Mouse (Mus musculus) thymus, adult 2 months (tissue): ENCODE measurements around the gene Cks1b. TPM values are rescaled to one million over a fixed set of nuclear protein-coding genes. Genes with fewer than 3 reads are reported as not detected.

ENCODE experiments used
- DNase-seq: peaks from one replicate; pipeline ENCODE4 v3.0.0; 2021
- H3K27ac ChIP-seq: fragments of 200-500 bp; 2 replicates; pipeline ENCODE4 v1.5.1; 2012; ENCODE audit warnings: low read length, control low read depth; ENCODE audit not compliant: control insufficient read depth, insufficient read depth
- H3K27me3 ChIP-seq: fragments of 200-500 bp; 2 replicates; pipeline ENCODE4 v1.6.1; 2012; ENCODE audit warnings: mild to moderate bottlenecking, low read length, moderate library complexity, mixed read lengths; ENCODE audit not compliant: control insufficient read depth, insufficient read depth
- H3K36me3 ChIP-seq: fragments of 200-500 bp; 2 replicates; pipeline ENCODE4 v1.6.1; 2012; ENCODE audit warnings: mild to moderate bottlenecking, low read length, moderate library complexity; ENCODE audit not compliant: control insufficient read depth, insufficient read depth
- H3K4me1 ChIP-seq: fragments of 200-500 bp; replicated peaks from 2 replicates; pipeline ENCODE4 v1.6.1; 2012; ENCODE audit warnings: low read length; ENCODE audit not compliant: control insufficient read depth, insufficient read depth
- H3K4me3 ChIP-seq: fragments of 200-500 bp; 2 replicates; pipeline ENCODE4 v1.5.1; 2012; ENCODE audit warnings: mild to moderate bottlenecking, low read length, control low read depth, moderate library complexity; ENCODE audit not compliant: control insufficient read depth, insufficient read depth
- CTCF ChIP-seq: fragments of 200-500 bp; IDR thresholded peaks from 2 replicates; pipeline ENCODE4 v1.5.1; 2012; ENCODE audit warnings: mild to moderate bottlenecking, control low read depth, low read length, moderate library complexity, borderline replicate concordance; ENCODE audit not compliant: control insufficient read depth, poor library complexity, insufficient read depth; ENCODE audit errors: extremely low read depth
- POLR2A ChIP-seq: fragments of 200-500 bp; IDR thresholded peaks from 2 replicates; pipeline ENCODE4 v1.6.1; 2012; ENCODE audit warnings: mild to moderate bottlenecking, low read length, control low read depth, moderate library complexity; ENCODE audit not compliant: control insufficient read depth, poor library complexity, insufficient read depth; ENCODE audit errors: extremely low read depth
- WGBS: fragments of 180-500 bp; shearing (Covaris S2); methylation state at CpG from one replicate; pipeline ENCODE4 v1.1.7; 2018; 5-methylcytosine and 5-hydroxymethylcytosine counted together
- polyA plus RNA-seq: library from polyadenylated mRNA; depleted of rRNA; stranded (reverse); fragments of >200 nt; gene quantifications from 2 replicates; pipeline ENCODE4 v1.2.3, GENCODE M21; 2012

Cks1b gene
- polyA plus RNA-seq, 1 experiment = 104 TPM

GRCm38 (mm10) chr3:89393605-89394004 is 24.6 kb downstream of the Cks1b start:
- Histone ChIP-seq H3K27me3 (peaks cover 13% of the 10 kb centered on the region), H3K4me1 (peaks cover 50% of the 10 kb centered on the region), H3K36me3 (no peaks in the 10 kb centered on the region), H3K4me3 (peak overlapping the region; percentile 49), H3K27ac (peak overlapping the region; percentile 59)
- under 1% methylated on average over 15 of the region's 15 CpGs for WGBS
- TF ChIP-seq POLR2A (no peak), CTCF (no peak)
- peak; percentile 74 for DNase-seq

- peaks cover 13% of the 10 kb centered on the region for H3K27me3 ChIP-seq
- peak overlapping the region; percentile 46 for H3K4me3 ChIP-seq
- peak; percentile 12 for DNase-seq
- no peaks in the 10 kb centered on the region for H3K36me3 ChIP-seq
- H3K27ac ChIP-seq = peak overlapping the region; percentile 3; the same call in 1 of the 2 replicates
- peaks cover 57% of the 10 kb centered on the region for H3K4me1 ChIP-seq
- TF ChIP-seq POLR2A = no peak
- TF ChIP-seq CTCF = no peak
- 1% methylated on average over 21 of the region's 24 CpGs for WGBS
Observed at GRCm38 (mm10) chr3:89392871-89393311, 25.3 kb downstream of the Cks1b start.

- Histone ChIP-seq H3K27me3 (peaks cover 13% of the 10 kb centered on the region), H3K4me3 (peak overlapping the region; percentile 53), H3K36me3 (no peaks in the 10 kb centered on the region), H3K27ac (peak overlapping the region; percentile 77), H3K4me1 (peaks cover 57% of the 10 kb centered on the region)
- TF ChIP-seq POLR2A (no peak), CTCF (no peak)
- 3% methylated on average over 52 of the region's 56 CpGs for WGBS
- peak; percentile 29 for DNase-seq
Observed at GRCm38 (mm10) chr3:89391663-89392511, 26.3 kb downstream of the Cks1b start.

GRCm38 (mm10) chr3:89390699-89391662 is 27.2 kb downstream of the Cks1b start:
- WGBS = 18% methylated on average over 19 of the region's 19 CpGs
- no peak for TF ChIP-seq CTCF
- no peak for TF ChIP-seq POLR2A
- peak overlapping the region; percentile 77 for H3K27ac ChIP-seq
- peaks cover 55% of the 10 kb centered on the region for H3K4me1 ChIP-seq
- H3K27me3 ChIP-seq = peaks cover 13% of the 10 kb centered on the region
- DNase-seq = peak; percentile 39
- H3K36me3 ChIP-seq = no peaks in the 10 kb centered on the region
- peak overlapping the region; percentile 53 for H3K4me3 ChIP-seq

GRCm38 (mm10) chr3:89390111-89390515 is 28.1 kb downstream of the Cks1b start:
- H3K27ac ChIP-seq = peak overlapping the region; percentile 72
- peaks cover 59% of the 10 kb centered on the region for H3K4me1 ChIP-seq
- peaks cover 11% of the 10 kb centered on the region for H3K27me3 ChIP-seq
- H3K4me3 ChIP-seq = peak overlapping the region; percentile 12; the same call in 1 of the 2 replicates
- no peak for DNase-seq
- H3K36me3 ChIP-seq = no peaks in the 10 kb centered on the region
- TF ChIP-seq CTCF (no peak), POLR2A (no peak)
- 58% methylated on average over 5 of the region's 5 CpGs for WGBS
